Mouse (Mus musculus) ES-E14 (cell line): ENCODE data around the gene Dcpp2. TPM values are rescaled to one million over a fixed set of nuclear protein-coding genes. Genes with fewer than 3 reads are reported as not detected.
A peak's percentile ranks its signal among the peaks of the same experiment; 100 is the strongest.

ENCODE experiments used
- DNase-seq: peaks from one replicate; pipeline ENCODE4 v3.0.0-alpha.2; 2013; ENCODE audit warnings: low read depth, low spot score
- H3K27ac ChIP-seq: 2 replicates; pipeline ENCODE4 v1.5.1; 2012; ENCODE audit warnings: low read depth, mild to moderate bottlenecking, low read length, moderate library complexity, mixed read lengths; ENCODE audit not compliant: poor library complexity, insufficient read depth, severe bottlenecking
- H3K36me3 ChIP-seq: 2 replicates; pipeline ENCODE4 v1.6.1; 2012; ENCODE audit warnings: mild to moderate bottlenecking, low read length, moderate library complexity, mixed read lengths; ENCODE audit not compliant: control insufficient read depth, poor library complexity, insufficient read depth, severe bottlenecking
- H3K4me1 ChIP-seq, 2 experiments: fragments of 150-350 bp in 1 of 2; sonication (generic) in 1 of 2; 2 replicates each; pipeline ENCODE4 v1.6.1; 2012; ENCODE audit warnings: low read length in 2 of 2, mild to moderate bottlenecking in 1 of 2, mixed read lengths in 1 of 2; ENCODE audit not compliant: control insufficient read depth in 2 of 2, insufficient read depth in 2 of 2, poor library complexity in 1 of 2
- H3K4me3 ChIP-seq, 2 experiments: fragments of 150-350 bp in 1 of 2; sonication (generic) in 1 of 2; 2 replicates each; pipeline ENCODE4 v1.5.1; 2012; ENCODE audit warnings: low read length in 2 of 2, low read depth in 1 of 2, mild to moderate bottlenecking in 1 of 2, mixed read lengths in 1 of 2; ENCODE audit not compliant: insufficient read depth in 1 of 2, poor library complexity in 1 of 2, severe bottlenecking in 1 of 2
- H3K9ac ChIP-seq: 2 replicates; pipeline ENCODE4 v1.6.1; 2012; ENCODE audit warnings: low read depth, mild to moderate bottlenecking, low read length, mixed read lengths; ENCODE audit not compliant: poor library complexity, insufficient read depth, severe bottlenecking
- H3K9me3 ChIP-seq: fragments of 150-350 bp; sonication (generic); 2 replicates; pipeline ENCODE4 v1.6.1; 2012; ENCODE audit warnings: low read depth, mild to moderate bottlenecking, low read length; ENCODE audit not compliant: control insufficient read depth, insufficient read depth
- CHD2 ChIP-seq: IDR thresholded peaks from 2 replicates; pipeline ENCODE4 v1.6.1; 2014; ENCODE audit warnings: mild to moderate bottlenecking, low read depth, low read length, inconsistent platforms
- HCFC1 ChIP-seq: IDR thresholded peaks from 2 replicates; pipeline ENCODE4 v1.6.1; 2012; ENCODE audit warnings: low read length, inconsistent platforms, borderline replicate concordance; ENCODE audit not compliant: insufficient read depth
- MAFK ChIP-seq: IDR thresholded peaks from 2 replicates; pipeline ENCODE4 v1.6.1; 2014; ENCODE audit warnings: mild to moderate bottlenecking, low read depth, low read length, inconsistent platforms; ENCODE audit not compliant: insufficient read depth
- ZC3H11A ChIP-seq: IDR thresholded peaks from 2 replicates; pipeline ENCODE4 v1.6.1; 2012; ENCODE audit warnings: low read depth, mild to moderate bottlenecking, inconsistent platforms, low read length, borderline replicate concordance
- ZNF384 ChIP-seq: IDR thresholded peaks from 2 replicates; pipeline ENCODE4 v1.6.1; 2012; ENCODE audit warnings: low read depth, low read length, inconsistent platforms
- in situ Hi-C, 2 experiments: fragments of 600-800 bp; cut with MboI; formaldehyde crosslinking; loops; one replicate each; pipeline ENCODE4 v1.15.1; 2025; ENCODE audit warnings: low sequenced_read_pairs in 2 of 2, inconsistent platforms in 1 of 2; ENCODE audit not compliant: unreplicated experiment in 2 of 2
- total RNA-seq: library from RNA; depleted of rRNA; stranded (reverse); fragments of 300-350 nt; gene quantifications from 2 replicates; pipeline ENCODE4 v1.2.3, GENCODE M21; 2012

The Dcpp2 gene
- total RNA-seq, 1 experiment, result not detected

GRCm38 (mm10) chr17:23854229-23854765 lies 26.4 kb upstream of the Dcpp2 start:
- no peaks in the 10 kb centered on the region for H3K36me3 ChIP-seq
- no peak for TF ChIP-seq CHD2
- TF ChIP-seq ZNF384, result no peak
- TF ChIP-seq ZC3H11A, result no peak
- no peak for TF ChIP-seq HCFC1
- TF ChIP-seq MAFK, result no peak
- no peak for DNase-seq
- no peak overlapping the region for H3K27ac ChIP-seq
- H3K9ac ChIP-seq, result no peak overlapping the region
- H3K4me3 ChIP-seq, result no peak overlapping the region
- in situ Hi-C loops, result no loop called here
- H3K4me1 ChIP-seq, result no peaks in the 10 kb centered on the region
- H3K9me3 ChIP-seq, result no peaks in the 10 kb centered on the region

- Histone ChIP-seq H3K4me3 (no peak overlapping the region), H3K36me3 (no peaks in the 10 kb centered on the region), H3K9me3 (no peaks in the 10 kb centered on the region), H3K4me1 (no peaks in the 10 kb centered on the region), H3K27ac (no peak overlapping the region), H3K9ac (no peak overlapping the region)
- TF ChIP-seq CHD2 (no peak), ZC3H11A (no peak)
- in situ Hi-C loops, result no loop called here
- no peak for DNase-seq
These were observed 23.5 kb upstream of the Dcpp2 start for GRCm38 (mm10) chr17:23857193-23857592.

- TF ChIP-seq ZNF384, result no peak
- TF ChIP-seq MAFK, result no peak
- no peak for TF ChIP-seq HCFC1
- TF ChIP-seq ZC3H11A, result no peak
- TF ChIP-seq CHD2, result no peak
- H3K9me3 ChIP-seq, result no peaks in the 10 kb centered on the region
- no peaks in the 10 kb centered on the region for H3K4me1 ChIP-seq
- no peak overlapping the region for H3K27ac ChIP-seq
- no peak for DNase-seq
- H3K4me3 ChIP-seq, result no peak overlapping the region
- in situ Hi-C loops, result no loop called here
- no peak overlapping the region for H3K9ac ChIP-seq
- no peaks in the 10 kb centered on the region for H3K36me3 ChIP-seq
These were observed 22.8 kb upstream of the Dcpp2 start for GRCm38 (mm10) chr17:23857913-23858312.

GRCm38 (mm10) chr17:23862926-23863325 lies 17.8 kb upstream of the Dcpp2 start:
- no peak for TF ChIP-seq ZC3H11A
- no peak for TF ChIP-seq HCFC1
- TF ChIP-seq CHD2, result no peak
- no peak for TF ChIP-seq ZNF384
- TF ChIP-seq MAFK, result no peak
- H3K36me3 ChIP-seq, result no peaks in the 10 kb centered on the region
- no peaks in the 10 kb centered on the region for H3K4me1 ChIP-seq
- in situ Hi-C loops, result no loop called here
- no peak overlapping the region for H3K4me3 ChIP-seq
- DNase-seq, result no peak
- H3K9ac ChIP-seq, result no peak overlapping the region
- no peaks in the 10 kb centered on the region for H3K9me3 ChIP-seq
- no peak overlapping the region for H3K27ac ChIP-seq

GRCm38 (mm10) chr17:23867756-23868155 lies 12.9 kb upstream of the Dcpp2 start, which contains the start of gene Prss21:
Gene Prss21, plus strand, starts transcription at chr17:23868056.
- no peak for DNase-seq
- peak within 1 kb of the TSS in 1 of 2 experiments; percentile 17; a peak in 1 of 4 replicates for H3K4me3 ChIP-seq
- no peaks in the 10 kb centered on the region for H3K9me3 ChIP-seq
- H3K36me3 ChIP-seq, result no peaks in the 10 kb centered on the region
- TF ChIP-seq HCFC1 (no peak), CHD2 (no peak), ZC3H11A (no peak), MAFK (no peak)
- no peak within 1 kb of the TSS for H3K27ac ChIP-seq
- H3K9ac ChIP-seq, result no peak within 1 kb of the TSS
- peaks cover 0 to 2% of the 10 kb centered on the region in 2 experiments; a peak in 1 of 4 replicates for H3K4me1 ChIP-seq
- in situ Hi-C loops, result no loop called here
